Comparison of ENCODE assay signal across 32 mouse cellular contexts in genomic region chr10:25333390-25334079, GRCm38 (mm10). TPM values are rescaled to one million over a fixed set of nuclear protein-coding genes. Genes with fewer than 3 reads are reported as not detected.
A peak's percentile ranks its signal among the peaks of the same experiment; 100 is the strongest.
DNase-seq lines count a peak whose midpoint lies in the region; ATAC-seq and TF ChIP-seq lines count a peak whose summit lies in the region.
"Had no signal": no experiment of that assay in that cellular context is flagged by ENCODE, and none has a peak within 500 bp of the region (broad histone marks: within the 10 kb centered on the region; RNA-seq: fewer than 3 reads in every experiment).

No protein-coding gene starts in this region.

- no peaks in the 10 kb centered on the region for H3K27me3 ChIP-seq in limb, embryonic 14.5 days (ENCODE audit: control insufficient read depth, insufficient read depth, low read length)
- no peaks in the 10 kb centered on the region for H3K27me3 ChIP-seq in limb, embryonic 10.5 days (ENCODE audit: low read depth, poor library complexity, severe bottlenecking)
- no peaks in the 10 kb centered on the region for H3K27me3 ChIP-seq in stomach, embryonic 14.5 days (ENCODE audit: control insufficient read depth, insufficient read depth, low read length)
- H3K27me3 ChIP-seq in stomach, postnatal 0 days (ENCODE audit: control insufficient read depth, insufficient read depth, low read length) = no peaks in the 10 kb centered on the region
- H3K27me3 ChIP-seq: forebrain, embryonic 15.5 days; heart, embryonic 12.5 days; hindbrain, embryonic 13.5 days; limb, embryonic 13.5 days; liver, embryonic 12.5 days; midbrain, embryonic 15.5 days; neural tube, embryonic 15.5 days had no signal

- no peak for TF ChIP-seq POLR2A in limb, embryonic 14.5 days (IDR thresholded peaks at IDR 0.05; ENCODE audit: borderline replicate concordance, extremely low read depth, insufficient read depth, insufficient read length)

- no peaks in the 10 kb centered on the region for H3K4me1 ChIP-seq in limb, embryonic 14.5 days (ENCODE audit: control insufficient read depth, insufficient read depth, low read length)
- H3K4me1 ChIP-seq in limb, embryonic 10.5 days = no peaks in the 10 kb centered on the region
- 0 out of 2 replicates have a peak, but pooled peaks cover 4% of the 10 kb centered on the region for H3K4me1 ChIP-seq in stomach, embryonic 14.5 days (ENCODE audit: control insufficient read depth, insufficient read depth, low read length)
- no peaks in the 10 kb centered on the region for H3K4me1 ChIP-seq in stomach, postnatal 0 days (replicated peaks; ENCODE audit: control insufficient read depth, insufficient read depth)
- H3K4me1 ChIP-seq: forebrain, embryonic 15.5 days; heart, embryonic 12.5 days; hindbrain, embryonic 13.5 days; limb, embryonic 13.5 days; liver, embryonic 12.5 days; midbrain, embryonic 10.5 days; midbrain, embryonic 15.5 days; neural tube, embryonic 15.5 days had no signal

- H3K9me3 ChIP-seq in limb, embryonic 14.5 days (ENCODE audit: control insufficient read depth, low read length) = no peaks in the 10 kb centered on the region
- no peaks in the 10 kb centered on the region for H3K9me3 ChIP-seq in limb, embryonic 10.5 days (replicated peaks)
- H3K9me3 ChIP-seq in stomach, embryonic 14.5 days (ENCODE audit: control insufficient read depth, low read depth, low read length) = no peaks in the 10 kb centered on the region
- no peaks in the 10 kb centered on the region for H3K9me3 ChIP-seq in stomach, postnatal 0 days (ENCODE audit: control insufficient read depth, low read length)
- H3K9me3 ChIP-seq: forebrain, embryonic 15.5 days; hindbrain, embryonic 13.5 days; limb, embryonic 13.5 days; liver, embryonic 12.5 days; midbrain, embryonic 10.5 days; midbrain, embryonic 15.5 days; neural tube, embryonic 15.5 days had no signal

- no peak for TF ChIP-seq CTCF in stomach, postnatal 0 days (IDR thresholded peaks at IDR 0.05; ENCODE audit: low read depth)

- ATAC-seq in limb, embryonic 14.5 days (ENCODE audit: low FRiP score, low read depth) = no peak
- ATAC-seq in stomach, embryonic 14.5 days (ENCODE audit: insufficient number of reproducible peaks, insufficient read depth, low FRiP score, low read depth) = 0 out of 2 replicates have a peak, but pooled peaks have one; percentile 49
- ATAC-seq in stomach, postnatal 0 days (ENCODE audit: low FRiP score, low TSS enrichment) = no peak
- no peak for ATAC-seq in megakaryocyte progenitor cell, adult 5-6 weeks (replicated peaks; ENCODE audit: poor library complexity)
- ATAC-seq: CD4-positive, CD25-positive, alpha-beta regulatory T cell, adult 4 months; forebrain, embryonic 15.5 days; intestine, embryonic 16.5 days; liver, embryonic 12.5 days; liver, postnatal 0 days; midbrain, embryonic 15.5 days had no signal

- H3K4me2 ChIP-seq in limb, embryonic 14.5 days (replicated peaks; ENCODE audit: low read depth, low read length, severe bottlenecking) = no peak overlapping the region
- H3K4me2 ChIP-seq in stomach, embryonic 14.5 days (replicated peaks; ENCODE audit: low read depth, low read length) = no peak overlapping the region
- no peak overlapping the region for H3K4me2 ChIP-seq in stomach, postnatal 0 days (replicated peaks; ENCODE audit: low read depth)
- H3K4me2 ChIP-seq: forebrain, embryonic 15.5 days; heart, embryonic 12.5 days; hindbrain, embryonic 13.5 days; limb, embryonic 13.5 days; liver, embryonic 12.5 days; midbrain, embryonic 15.5 days; neural tube, embryonic 15.5 days had no signal

- no peak overlapping the region for H3K9ac ChIP-seq in limb, embryonic 14.5 days (ENCODE audit: low read depth, low read length, severe bottlenecking)
- H3K9ac ChIP-seq in stomach, embryonic 14.5 days (replicated peaks; ENCODE audit: low read depth, low read length) = no peak overlapping the region
- H3K9ac ChIP-seq in stomach, postnatal 0 days (ENCODE audit: low read length) = no peak overlapping the region
- H3K9ac ChIP-seq: forebrain, embryonic 15.5 days; heart, embryonic 12.5 days; hindbrain, embryonic 13.5 days; limb, embryonic 13.5 days; liver, embryonic 12.5 days; liver, postnatal 0 days; midbrain, embryonic 15.5 days; neural tube, embryonic 15.5 days had no signal

- WGBS in limb, embryonic 14.5 days = 41% methylated on average over 4 of the region's 4 CpGs
- WGBS in limb, embryonic 10.5 days = 75% methylated on average over 4 of the region's 4 CpGs
- WGBS in stomach, embryonic 14.5 days = 37% methylated on average over 4 of the region's 4 CpGs
- WGBS in stomach, postnatal 0 days = 30% methylated on average over 4 of the region's 4 CpGs

- no peak overlapping the region for H3K27ac ChIP-seq in limb, embryonic 14.5 days (replicated peaks; ENCODE audit: low read depth, low read length)
- H3K27ac ChIP-seq in limb, embryonic 10.5 days = no peak overlapping the region
- no peak overlapping the region for H3K27ac ChIP-seq in stomach, embryonic 14.5 days (ENCODE audit: low read length)
- H3K27ac ChIP-seq in stomach, postnatal 0 days (replicated peaks) = no peak overlapping the region
- H3K27ac ChIP-seq: forebrain, embryonic 15.5 days; heart, adult 2 months; hindbrain, embryonic 13.5 days; layer of hippocampus, adult 2 months; left cerebral cortex, adult 2 months; limb, embryonic 13.5 days; liver, embryonic 12.5 days; midbrain, embryonic 10.5 days; midbrain, embryonic 15.5 days; neural tube, embryonic 15.5 days had no signal

- DNase-seq in embryo, embryonic 10 days (ENCODE audit: low spot score) = peak; percentile 29
- DNase-seq in embryo, embryonic 11 days = no peak
- DNase-seq in limb, embryonic 14.5 days (ENCODE audit: low spot score) = peak; percentile 48
- no peak for DNase-seq in limb, embryonic 10.5 days (ENCODE audit: low spot score)
- no peak for DNase-seq in stomach, postnatal 0 days (ENCODE audit: low spot score)
- no peak for DNase-seq in adrenal gland, adult 18-20 months (ENCODE audit: low spot score in 2 of 2)
- DNase-seq: adrenal gland, adult 2 months; adrenal gland, postnatal 36 days; cerebellum, adult 2 months; cerebellum, postnatal 14 days; heart, adult 2 months; heart, postnatal 4 days; kidney, adult 8-10 months; kidney, postnatal 36 days; liver, postnatal 0 days; right cerebral cortex, postnatal 25 days; thymus, adult 2 months; thymus, postnatal 36 days had no signal

- H3K4me3 ChIP-seq in limb, embryonic 14.5 days (replicated peaks; ENCODE audit: low read length) = no peak overlapping the region
- H3K4me3 ChIP-seq in limb, embryonic 10.5 days = no peak overlapping the region
- no peak overlapping the region for H3K4me3 ChIP-seq in stomach, embryonic 14.5 days (ENCODE audit: low read depth, low read length)
- H3K4me3 ChIP-seq in stomach, postnatal 0 days (ENCODE audit: low read depth, low read length) = no peak overlapping the region
- H3K4me3 ChIP-seq: forebrain, embryonic 15.5 days; heart, adult 2 months; heart, embryonic 12.5 days; hindbrain, embryonic 13.5 days; layer of hippocampus, adult 2 months; left cerebral cortex, adult 2 months; limb, embryonic 13.5 days; liver, embryonic 12.5 days; midbrain, embryonic 10.5 days; midbrain, embryonic 15.5 days; neural tube, embryonic 15.5 days had no signal

- no peak for TF ChIP-seq EP300 in stomach, postnatal 0 days (optimal IDR thresholded peaks at IDR 0.05)

- H3K36me3 ChIP-seq in limb, embryonic 14.5 days (ENCODE audit: control insufficient read depth, insufficient read depth, low read length) = no peaks in the 10 kb centered on the region
- no peaks in the 10 kb centered on the region for H3K36me3 ChIP-seq in limb, embryonic 10.5 days
- H3K36me3 ChIP-seq in stomach, embryonic 14.5 days (ENCODE audit: control insufficient read depth, insufficient read depth, low read length) = no peaks in the 10 kb centered on the region
- H3K36me3 ChIP-seq in stomach, postnatal 0 days (ENCODE audit: control insufficient read depth, insufficient read depth, low read length) = no peaks in the 10 kb centered on the region
- H3K36me3 ChIP-seq: forebrain, embryonic 15.5 days; heart, embryonic 12.5 days; hindbrain, embryonic 13.5 days; limb, embryonic 13.5 days; liver, embryonic 12.5 days; midbrain, embryonic 10.5 days; midbrain, embryonic 15.5 days; neural tube, embryonic 15.5 days had no signal

RNA-seq across cellular contexts. Expression of gene Akap7, which starts 25.9 kb away (rescaled TPM):
- 14.1 and 20.9 TPM in 2 replicates for polyA plus RNA-seq in limb, embryonic 14.5 days (2012; rRNA removed)
- polyA plus RNA-seq in limb, embryonic 14.5 days (2014; fragmentation: Nextera tagmentation; extraction: Ambion mirVana) = 17.6 and 20.0 TPM in 2 replicates
- polyA plus RNA-seq in limb, embryonic 10.5 days (2016; fragmentation: Nextera tagmentation; extraction: Ambion mirVana) = 18.5 and 21.3 TPM in 2 replicates
- polyA plus RNA-seq in stomach, embryonic 14.5 days (2014; fragmentation: Nextera tagmentation; extraction: Ambion mirVana) = 23.6 and 30.1 TPM in 2 replicates
- polyA plus RNA-seq in stomach, postnatal 0 days (2015; fragmentation: Nextera tagmentation; extraction: Ambion mirVana) = 21.5 and 23.1 TPM in 2 replicates
- total RNA-seq in adrenal gland, adult 18-20 months (2021) = 10 to 100 TPM; 64.9 to 65.4 TPM
- 17.2 and 19.3 TPM in 2 replicates for total RNA-seq in megakaryocyte progenitor cell, adult 5-6 weeks (2015)
- total RNA-seq in megakaryocyte progenitor cell, adult 5-6 weeks (2017) = 18.8 and 24.4 TPM in 2 replicates

RNA-seq across cellular contexts. Expression of gene Epb41l2, which starts 26.1 kb away (rescaled TPM):
- polyA plus RNA-seq in limb, embryonic 14.5 days (2012; rRNA removed) = 120 and 143 TPM in 2 replicates
- 78.1 and 81.7 TPM in 2 replicates for polyA plus RNA-seq in limb, embryonic 14.5 days (2014; fragmentation: Nextera tagmentation; extraction: Ambion mirVana)
- polyA plus RNA-seq in limb, embryonic 10.5 days (2016; fragmentation: Nextera tagmentation; extraction: Ambion mirVana) = 54.0 and 79.4 TPM in 2 replicates
- 65.3 and 70.8 TPM in 2 replicates for polyA plus RNA-seq in stomach, embryonic 14.5 days (2014; fragmentation: Nextera tagmentation; extraction: Ambion mirVana)
- 18.2 and 19.3 TPM in 2 replicates for polyA plus RNA-seq in stomach, postnatal 0 days (2015; fragmentation: Nextera tagmentation; extraction: Ambion mirVana)
- 10 to 100 TPM; 49.6 to 94.7 TPM for total RNA-seq in adrenal gland, adult 18-20 months (2021)
- total RNA-seq in megakaryocyte progenitor cell, adult 5-6 weeks (2015) = 16.5 and 28.2 TPM in 2 replicates
- 19.1 and 24.6 TPM in 2 replicates for total RNA-seq in megakaryocyte progenitor cell, adult 5-6 weeks (2017)

Comparison
In these comparisons a context has a peak if more than half of its experiments do, and no peak if none do; other contexts are left out.
1. DNase-seq: peak in embryo, embryonic 10 days (single experiment) and limb, embryonic 14.5 days (single experiment); none in embryo, embryonic 11 days (single experiment), limb, embryonic 10.5 days (single experiment), stomach, postnatal 0 days (single experiment) and adrenal gland, adult 18-20 months (0 of 2).